18 mouse cellular contexts compared by ENCODE assay signal in genomic region chr13:101717836-101718235, GRCm38 (mm10). TPM values are rescaled to one million over a fixed set of nuclear protein-coding genes. Genes with fewer than 3 reads are reported as not detected.
DNase-seq lines count a peak whose midpoint lies in the region; ATAC-seq and TF ChIP-seq lines count a peak whose summit lies in the region.
"Had no signal": no experiment of that assay in that cellular context is flagged by ENCODE, and none has a peak within 500 bp of the region (broad histone marks: within the 10 kb centered on the region; RNA-seq: fewer than 3 reads in every experiment).

No protein-coding gene starts in this region.

- DNase-seq in heart, adult 8-10 months (ENCODE audit: low spot score), result no peak
- peak; percentile 57 for DNase-seq in liver, adult 2 months (ENCODE audit: extremely low read depth, low read depth, low spot score)
- no peak for DNase-seq in liver
- peak; percentile 93 for DNase-seq in Muller cell, postnatal 12 days (ENCODE audit: inconsistent ontology term)
- peak; percentile 59 for DNase-seq in fibroblast of lung, adult 2 months (ENCODE audit: low read depth)
- no peak for DNase-seq in forebrain, postnatal 0 days
- DNase-seq: adrenal gland, postnatal 25 days; cerebellum, postnatal 36 days; right cerebral cortex, adult 18-20 months; thymus, postnatal 36 days had no signal

- peaks cover 30% of the 10 kb centered on the region; the same call in 1 of the 2 replicates for H3K79me2 ChIP-seq in liver, adult 2 months (ENCODE audit: control insufficient read depth, insufficient read depth, low read length)

- no peaks in the 10 kb centered on the region for H3K27me3 ChIP-seq in heart, embryonic 14.5 days (ENCODE audit: control insufficient read depth, insufficient read depth, low read length)
- no peaks in the 10 kb centered on the region for H3K27me3 ChIP-seq in liver, adult 2 months (ENCODE audit: control insufficient read depth, insufficient read depth, low read length)
- no peaks in the 10 kb centered on the region for H3K27me3 ChIP-seq in forebrain, postnatal 0 days (ENCODE audit: insufficient read depth, low read length)
- H3K27me3 ChIP-seq: embryonic facial prominence, embryonic 15.5 days; hindbrain, embryonic 15.5 days; intestine, embryonic 15.5 days; midbrain, embryonic 12.5 days; neural tube, embryonic 13.5 days had no signal

- WGBS in heart, embryonic 14.5 days, result 64% methylated on average over 6 of the region's 6 CpGs
- 49% methylated on average over 6 of the region's 6 CpGs for WGBS in liver, adult 2 months
- WGBS in forebrain, postnatal 0 days, result 71% methylated on average over 6 of the region's 6 CpGs

- no peaks in the 10 kb centered on the region for H3K36me3 ChIP-seq in heart, embryonic 14.5 days (ENCODE audit: control insufficient read depth, insufficient read depth, low read length)
- H3K36me3 ChIP-seq in liver, adult 2 months (ENCODE audit: control insufficient read depth, insufficient read depth, low read length), result 0 out of 2 replicates have a peak, but pooled peaks cover 2% of the 10 kb centered on the region
- H3K36me3 ChIP-seq in forebrain, postnatal 0 days (ENCODE audit: insufficient read depth), result no peaks in the 10 kb centered on the region
- H3K36me3 ChIP-seq: embryonic facial prominence, embryonic 15.5 days; hindbrain, embryonic 15.5 days; intestine, embryonic 15.5 days; midbrain, embryonic 12.5 days; neural tube, embryonic 13.5 days had no signal

- H3K4me1 ChIP-seq in heart, embryonic 14.5 days (ENCODE audit: control insufficient read depth in 2 of 2, insufficient read depth in 2 of 2, low read length in 2 of 2), result peaks cover 12 to 29% of the 10 kb centered on the region in 2 experiments
- peaks cover 43% of the 10 kb centered on the region for H3K4me1 ChIP-seq in liver, adult 2 months (ENCODE audit: control insufficient read depth, insufficient read depth, low read length)
- 0 out of 2 replicates have a peak, but pooled peaks cover 6% of the 10 kb centered on the region for H3K4me1 ChIP-seq in forebrain, postnatal 0 days (ENCODE audit: insufficient read depth)

- H3K4me3 ChIP-seq in heart, embryonic 14.5 days (ENCODE audit: control insufficient read depth in 1 of 2, insufficient read depth in 1 of 2, low read depth in 1 of 2, low read length in 2 of 2), result no peak overlapping the region
- H3K4me3 ChIP-seq in liver, adult 2 months (ENCODE audit: insufficient read depth, low read depth, low read length), result no peak overlapping the region
- H3K4me3 ChIP-seq in forebrain, postnatal 0 days (ENCODE audit: low read depth, low read length), result no peak overlapping the region
- H3K4me3 ChIP-seq: embryonic facial prominence, embryonic 15.5 days; hindbrain, embryonic 15.5 days; intestine, embryonic 15.5 days; midbrain, embryonic 12.5 days; neural tube, embryonic 13.5 days had no signal

- no peaks in the 10 kb centered on the region for H3K9me3 ChIP-seq in heart, embryonic 14.5 days (ENCODE audit: control insufficient read depth, low read length)
- no peaks in the 10 kb centered on the region for H3K9me3 ChIP-seq in forebrain, postnatal 0 days (ENCODE audit: low read length)
- H3K9me3 ChIP-seq: embryonic facial prominence, embryonic 15.5 days; hindbrain, embryonic 15.5 days; intestine, embryonic 15.5 days; midbrain, embryonic 12.5 days; neural tube, embryonic 13.5 days had no signal

- no peak; the same call in 1 of the 2 replicates for TF ChIP-seq CTCF in liver, adult 2 months (IDR thresholded peaks at IDR 0.05; ENCODE audit: low read depth, low read length)
- TF ChIP-seq CTCF in forebrain, postnatal 0 days (IDR thresholded peaks at IDR 0.05; ENCODE audit: low read depth), result no peak

- no peak overlapping the region for H3K4me2 ChIP-seq in heart, embryonic 14.5 days (ENCODE audit: low read length)
- no peak overlapping the region for H3K4me2 ChIP-seq in forebrain, postnatal 0 days (ENCODE audit: low read depth)
- H3K4me2 ChIP-seq: embryonic facial prominence, embryonic 15.5 days; hindbrain, embryonic 15.5 days; intestine, embryonic 15.5 days; midbrain, embryonic 12.5 days; neural tube, embryonic 13.5 days had no signal

- no peak for ATAC-seq in heart, embryonic 14.5 days (ENCODE audit: insufficient number of reproducible peaks, insufficient read depth, low FRiP score, low read depth)
- no peak for ATAC-seq in forebrain, postnatal 0 days
- ATAC-seq: activated CD4-positive, CD25-positive, alpha-beta regulatory T cell, adult 4 months; intestine, embryonic 15.5 days had no signal

- no peak overlapping the region for H3K9ac ChIP-seq in heart, embryonic 14.5 days (ENCODE audit: low read length)
- no peak overlapping the region; the same call in 1 of the 2 replicates for H3K9ac ChIP-seq in liver, adult 2 months (ENCODE audit: low read depth, low read length)
- H3K9ac ChIP-seq in forebrain, postnatal 0 days, result no peak overlapping the region
- H3K9ac ChIP-seq: embryonic facial prominence, embryonic 15.5 days; hindbrain, embryonic 15.5 days; intestine, embryonic 15.5 days; midbrain, embryonic 12.5 days; neural tube, embryonic 13.5 days had no signal

- no peak for TF ChIP-seq POLR2A in liver, adult 2 months (IDR thresholded peaks at IDR 0.05; ENCODE audit: extremely low read depth, insufficient read depth, low read length)

- peak overlapping the region; percentile 30 to 65; a peak in 3 of 4 replicates for H3K27ac ChIP-seq in heart, embryonic 14.5 days (replicated peaks in 1 of 2; ENCODE audit: control insufficient read depth in 1 of 2, insufficient read depth in 1 of 2, low read depth in 2 of 2, low read length in 2 of 2)
- H3K27ac ChIP-seq in liver, adult 2 months (replicated peaks; ENCODE audit: insufficient read depth, low read depth, low read length), result peak overlapping the region; percentile 28; the same call in 1 of the 2 replicates
- no peak overlapping the region for H3K27ac ChIP-seq in forebrain, postnatal 0 days (ENCODE audit: low read depth, low read length)
- H3K27ac ChIP-seq: embryonic facial prominence, embryonic 15.5 days; hindbrain, embryonic 15.5 days; intestine, embryonic 15.5 days; macrophage; midbrain, embryonic 12.5 days; neural tube, embryonic 13.5 days had no signal

RNA-seq across cellular contexts. Expression of gene Pik3r1, which starts 50.2 kb away (rescaled TPM):
- polyA plus RNA-seq in heart, embryonic 14.5 days (2014; fragmentation: Nextera tagmentation; extraction: Ambion mirVana), result 23.2 and 26.2 TPM in 2 replicates
- total RNA-seq in heart, adult 8-10 months (2022), result 100 to 1,000 TPM; 107 to 140 (median 112) TPM
- total RNA-seq in liver, adult 2 months (2014; rRNA removed), result 35.5 and 38.4 TPM in 2 replicates
- 11.9 and 12.2 TPM in 2 replicates for polyA plus RNA-seq in liver, adult 2 months (2012; rRNA removed)
- 112 and 117 TPM in 2 replicates for total RNA-seq in forebrain, postnatal 0 days (2014; rRNA removed)
- 36.1 and 50.2 TPM in 2 replicates for polyA plus RNA-seq in forebrain, postnatal 0 days (2015; fragmentation: Nextera tagmentation; extraction: Ambion mirVana)

Comparison
In these comparisons a context has a peak if more than half of its experiments do, and no peak if none do; other contexts are left out.
1. DNase-seq: peak in liver, adult 2 months (single experiment), Muller cell, postnatal 12 days (single experiment) and fibroblast of lung, adult 2 months (single experiment); none in heart, adult 8-10 months (single experiment), liver (single experiment) and forebrain, postnatal 0 days (single experiment).